Mouse (Mus musculus): ENCODE measurements at regions not wholly inside any gene's neighbourhood (a gene's known extent, or its start where the extent isn't known, plus 50 kb on each side); places are given as distances from the start of the nearest gene placed in this dataset.

GRCm38 (mm10) chr8:26845481-26846194, 131.5 kb upstream of the Zfp703 start:
- DNase-seq (ENCODE audit: low spot score) = peak; percentile 59

GRCm38 (mm10) chr8:26847009-26847408, 130.1 kb upstream of the Zfp703 start:
- no peak for DNase-seq (ENCODE audit: low spot score)

- DNase-seq (ENCODE audit: low spot score) = no peak
Observed at GRCm38 (mm10) chr8:26848098-26848772, 128.9 kb upstream of the Zfp703 start.

GRCm38 (mm10) chr8:26848955-26849684, 128.0 kb upstream of the Zfp703 start:
- no peak for DNase-seq (ENCODE audit: low spot score)

- DNase-seq (ENCODE audit: low spot score) = no peak
Observed at GRCm38 (mm10) chr8:26851871-26852800, 125.0 kb upstream of the Zfp703 start.

- DNase-seq (ENCODE audit: low spot score) = no peak
Observed at GRCm38 (mm10) chr8:26852921-26853320, 124.2 kb upstream of the Zfp703 start.

GRCm38 (mm10) chr8:26854557-26855238, 122.4 kb upstream of the Zfp703 start:
- no peak for DNase-seq (ENCODE audit: low spot score)

DNA sequence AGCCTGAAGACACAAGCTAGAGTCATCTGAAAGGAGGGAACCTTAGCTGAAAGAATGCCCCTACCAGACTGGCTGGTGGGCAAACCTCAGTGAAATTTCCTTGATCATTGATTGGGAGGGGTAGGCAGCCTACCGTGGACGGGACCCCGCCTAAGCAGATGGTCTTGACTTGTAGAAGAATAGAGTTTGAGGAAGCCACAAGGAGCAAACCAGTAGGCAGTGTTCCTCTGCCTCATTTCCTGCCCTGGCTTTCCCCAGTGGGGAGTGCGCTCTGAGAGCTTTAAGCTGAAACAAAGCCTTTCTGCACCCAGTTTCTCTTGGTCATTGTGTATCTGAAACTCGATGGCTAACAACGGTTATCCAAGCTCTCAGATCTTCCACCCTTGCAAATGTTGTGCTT, 121.9 kb upstream of the Zfp703 start:
- no peak for DNase-seq (ENCODE audit: low spot score)

- no peak for DNase-seq (ENCODE audit: low spot score)
Observed at GRCm38 (mm10) chr8:26864571-26864970, 112.6 kb upstream of the Zfp703 start.

- no peak for DNase-seq (ENCODE audit: low spot score)
Observed at GRCm38 (mm10) chr8:26864971-26865370, 112.2 kb upstream of the Zfp703 start.

DNA sequence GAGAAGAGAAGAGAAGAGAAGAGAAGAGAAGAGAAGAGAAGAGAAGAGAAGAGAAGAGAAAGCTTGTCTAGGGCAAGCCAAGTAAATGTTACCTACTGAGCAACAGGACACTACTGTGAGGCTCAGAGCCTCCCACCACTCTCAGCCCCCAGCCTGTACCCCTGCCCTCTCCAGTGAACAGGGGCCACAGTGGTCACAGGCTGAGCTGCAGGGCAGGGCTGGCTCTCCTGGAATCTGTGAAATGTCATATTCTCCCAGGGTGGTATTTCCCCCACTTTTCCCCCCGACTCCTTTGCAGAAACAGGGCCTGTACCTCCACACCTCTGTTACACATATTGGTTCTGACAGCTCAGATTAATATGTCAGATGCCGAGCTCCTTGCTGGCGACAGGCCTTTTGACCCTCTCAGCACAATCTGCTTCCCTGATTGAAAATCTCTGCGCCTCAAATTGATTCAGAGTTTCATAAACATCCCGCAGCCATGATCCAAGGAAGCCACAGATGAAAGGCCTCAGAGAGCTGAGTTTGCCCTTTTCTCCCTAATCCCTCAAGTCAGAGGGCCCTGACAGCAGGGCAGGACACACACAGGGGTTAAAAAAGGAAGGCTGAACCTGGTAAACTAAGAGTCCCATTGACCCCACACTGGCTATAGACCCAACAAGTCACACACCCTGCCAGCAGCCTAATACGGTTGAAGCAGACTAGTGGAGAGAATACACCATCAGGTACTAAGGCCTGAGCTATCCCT, 108.8 kb upstream of the Zfp703 start:
- DNase-seq (ENCODE audit: low spot score) = no peak

- no peak for DNase-seq (ENCODE audit: low spot score)
Observed at GRCm38 (mm10) chr8:26868849-26869110, 108.3 kb upstream of the Zfp703 start.

- no peak for DNase-seq (ENCODE audit: low spot score)
Observed at GRCm38 (mm10) chr8:26871838-26872237, 105.3 kb upstream of the Zfp703 start.

GRCm38 (mm10) chr8:26872382-26872781, 104.7 kb upstream of the Zfp703 start:
- DNase-seq (ENCODE audit: low spot score) = no peak

DNA sequence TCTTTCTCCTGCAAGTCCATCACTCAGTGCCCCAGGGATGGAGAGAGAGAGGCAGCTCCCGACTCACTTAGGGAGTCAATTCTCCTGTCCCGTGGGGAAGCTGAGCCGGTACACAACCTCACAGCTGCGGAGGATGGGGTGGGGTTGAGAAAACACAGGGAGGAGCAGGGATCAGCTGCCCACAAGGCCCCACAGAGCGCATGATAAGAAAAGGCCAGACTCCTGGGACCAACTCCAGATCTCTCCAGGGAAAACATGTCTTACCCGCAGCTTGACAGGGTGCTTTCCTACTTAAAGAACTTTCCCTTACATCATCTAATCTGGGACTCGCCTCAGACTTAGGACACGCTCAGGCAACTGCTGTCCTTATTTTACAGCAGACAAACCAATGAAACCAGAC, 104.3 kb upstream of the Zfp703 start:
- no peak for DNase-seq (ENCODE audit: low spot score)

GRCm38 (mm10) chr8:26880177-26880576, 96.9 kb upstream of the Zfp703 start:
- DNase-seq (ENCODE audit: low spot score) = no peak

DNA sequence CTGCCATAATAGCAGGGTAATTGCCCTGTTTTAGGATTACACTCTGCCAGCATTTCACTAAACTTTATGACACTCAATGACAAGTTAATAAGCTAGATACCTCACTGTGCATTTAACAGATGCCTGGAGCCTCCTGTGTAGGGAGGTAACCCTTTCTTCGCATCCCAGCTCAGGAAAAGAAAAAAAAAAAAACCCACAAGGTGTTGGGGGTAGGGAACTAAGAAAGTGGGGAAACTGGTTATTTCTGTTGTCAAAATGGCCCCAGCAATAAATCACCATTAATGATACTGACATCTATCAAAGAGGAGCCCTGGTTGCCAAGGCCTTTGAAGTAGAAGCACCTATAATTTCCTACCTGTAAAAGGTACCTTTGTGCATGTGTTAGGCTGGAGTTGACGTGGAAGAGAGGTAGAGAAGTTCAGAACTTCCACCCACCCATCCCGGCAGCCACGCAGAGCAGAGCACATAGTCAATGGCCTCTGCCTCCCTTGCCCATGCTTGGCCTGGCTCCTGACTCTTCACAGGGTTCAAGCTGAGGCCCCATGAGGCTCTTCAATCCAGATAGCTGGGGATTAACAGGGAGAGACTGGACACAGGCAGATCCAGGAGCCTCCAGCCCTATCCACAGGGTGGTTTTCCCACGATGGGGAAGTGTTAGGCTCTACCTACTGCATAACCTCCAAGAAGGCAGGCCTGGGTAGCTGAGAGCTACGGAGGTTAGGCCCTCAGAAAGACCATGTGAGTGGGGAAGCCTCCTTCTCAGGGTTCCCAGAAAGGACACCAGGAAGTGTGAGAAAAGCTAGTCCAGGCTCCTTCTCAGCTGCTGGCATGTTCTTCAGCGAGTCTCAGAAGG, 95.6 kb upstream of the Zfp703 start:
- no peak for DNase-seq (ENCODE audit: low spot score)

- no peak for DNase-seq (ENCODE audit: low spot score)
Observed at GRCm38 (mm10) chr8:26882616-26883015, 94.5 kb upstream of the Zfp703 start.

- no peak for DNase-seq (ENCODE audit: low spot score)
Observed at GRCm38 (mm10) chr8:26883285-26883684, 93.8 kb upstream of the Zfp703 start.

GRCm38 (mm10) chr8:26883770-26884169, 93.4 kb upstream of the Zfp703 start:
- DNase-seq (ENCODE audit: low spot score) = no peak

Measured in testis, postnatal 10 days (tissue).